Mouse (Mus musculus): Measurements from ENCODE around the gene Gm47841. TPM values are rescaled to one million over a fixed set of nuclear protein-coding genes. Genes with fewer than 3 reads are reported as not detected.

Gm47841 gene
- 0.44 and 1.4 TPM in 2 replicates for polyA plus RNA-seq (2012; rRNA removed)

GRCm38 (mm10) chr15:101047194-101047555 is at the start of gene Gm47841:
Gm47841 (minus strand) TSS chr15:101047397.

GRCm38 (mm10) chr15:101077813-101078730 is 30.9 kb upstream of the Gm47841 start, which contains the start of gene Fignl2:
Fignl2 (minus strand) TSS chr15:101078567.

Other genes starting within 250 kb of the Gm47841 start
- gene Scn8a, start 177.5 kb downstream of the Gm47841 start, polyA plus RNA-seq (2012; rRNA removed), result 0.61 and 0.80 TPM in 2 replicates
- 14.2 and 22.2 TPM in 2 replicates for gene Fignl2, start 31.2 kb upstream of the Gm47841 start, polyA plus RNA-seq (2012; rRNA removed)
- gene Ankrd33, start 68.4 kb upstream of the Gm47841 start, polyA plus RNA-seq (2012; rRNA removed), result not detected in 2 replicates
- gene Acvrl1, start 81.1 kb upstream of the Gm47841 start, polyA plus RNA-seq (2012; rRNA removed), result 62.2 and 66.7 TPM in 2 replicates
- 27.6 and 30.0 TPM in 2 replicates for gene Acvr1b, start 126.7 kb upstream of the Gm47841 start, polyA plus RNA-seq (2012; rRNA removed)
- 50.3 and 58.7 TPM in 2 replicates for gene Grasp, start 176.8 kb upstream of the Gm47841 start, polyA plus RNA-seq (2012; rRNA removed)
- gene Nr4a1, start 206.9 kb upstream of the Gm47841 start, polyA plus RNA-seq (2012; rRNA removed), result 57.1 and 60.0 TPM in 2 replicates
- 46.9 and 53.2 TPM in 2 replicates for gene Atg101, start 236.9 kb upstream of the Gm47841 start, polyA plus RNA-seq (2012; rRNA removed)
- 26.0 and 29.6 TPM in 2 replicates for gene 6030408B16Rik, start 245.8 kb upstream of the Gm47841 start, polyA plus RNA-seq (2012; rRNA removed)